Mouse (Mus musculus): ENCODE results near the gene Mfsd4b5.

GRCm38 (mm10) chr10:40020401-40020800 is 34.0 kb upstream of the Mfsd4b5 start:
- TF ChIP-seq CTCF (IDR thresholded peaks at IDR 0.05; ENCODE audit: low read depth, low read length) (no peak), GATA1 (IDR thresholded peaks at IDR 0.05; ENCODE audit: borderline replicate concordance, low read length) (no peak)
